18 mouse cellular contexts compared by ENCODE assay signal in genomic region chr1:74009495-74009894, GRCm38 (mm10).
DNase-seq lines count a peak whose midpoint lies in the region; ATAC-seq and TF ChIP-seq lines count a peak whose summit lies in the region.
"Had no signal": no experiment of that assay in that cellular context is flagged by ENCODE, and none has a peak within 500 bp of the region (broad histone marks: within the 10 kb centered on the region; RNA-seq: fewer than 3 reads in every experiment).

No protein-coding gene starts in this region.

- TF ChIP-seq CTCF in liver, postnatal 0 days (IDR thresholded peaks at IDR 0.05; ENCODE audit: low read depth) = no peak
- TF ChIP-seq CTCF in embryonic fibroblast, embryonic 13.5 days (IDR thresholded peaks at IDR 0.05; ENCODE audit: borderline replicate concordance, insufficient read depth, low read length) = no peak
- TF ChIP-seq CTCF in small intestine, adult 2 months (IDR thresholded peaks at IDR 0.05; ENCODE audit: extremely low read depth, insufficient read length, insufficient replicate concordance, low read depth, low read length) = no peak

- 0 out of 2 replicates have a peak overlapping the region, but pooled peaks have one; percentile 14 for H3K9ac ChIP-seq in heart, embryonic 15.5 days
- no peak overlapping the region for H3K9ac ChIP-seq in liver, postnatal 0 days (replicated peaks)
- H3K9ac ChIP-seq in liver, embryonic 11.5 days (ENCODE audit: low read depth, low read length) = no peak overlapping the region
- H3K9ac ChIP-seq: hindbrain, embryonic 14.5 days; liver, embryonic 14.5 days; midbrain, embryonic 15.5 days had no signal

- TF ChIP-seq POLR2A in embryonic fibroblast, embryonic 13.5 days (IDR thresholded peaks at IDR 0.05; ENCODE audit: low read depth, low read length) = no peak
- TF ChIP-seq POLR2A in small intestine, adult 2 months (IDR thresholded peaks at IDR 0.05; ENCODE audit: low read depth, low read length) = no peak

- TF ChIP-seq EP300 in liver, postnatal 0 days (IDR thresholded peaks at IDR 0.05; ENCODE audit: low read depth) = no peak

- peaks cover 80% of the 10 kb centered on the region for H3K4me1 ChIP-seq in heart, embryonic 15.5 days (replicated peaks)
- peaks cover 46% of the 10 kb centered on the region for H3K4me1 ChIP-seq in liver, postnatal 0 days (ENCODE audit: insufficient read depth)
- H3K4me1 ChIP-seq in liver, embryonic 11.5 days (replicated peaks; ENCODE audit: control insufficient read depth, insufficient read depth, low read length) = peaks cover 25% of the 10 kb centered on the region
- peaks cover 30% of the 10 kb centered on the region for H3K4me1 ChIP-seq in embryonic fibroblast, embryonic 13.5 days (ENCODE audit: control insufficient read depth, insufficient read depth, low read length)
- peaks cover 2% of the 10 kb centered on the region; the same call in 1 of the 2 replicates for H3K4me1 ChIP-seq in small intestine, adult 2 months (ENCODE audit: control insufficient read depth, insufficient read depth, insufficient read length, low read length)
- H3K4me1 ChIP-seq: midbrain, embryonic 15.5 days had no signal

- no peaks in the 10 kb centered on the region for H3K27me3 ChIP-seq in heart, embryonic 15.5 days
- H3K27me3 ChIP-seq in liver, postnatal 0 days (ENCODE audit: insufficient read depth, low read length) = no peaks in the 10 kb centered on the region
- no peaks in the 10 kb centered on the region for H3K27me3 ChIP-seq in liver, embryonic 11.5 days (replicated peaks; ENCODE audit: control insufficient read depth, insufficient read depth, low read length)
- no peaks in the 10 kb centered on the region for H3K27me3 ChIP-seq in small intestine, adult 2 months (ENCODE audit: control insufficient read depth, insufficient read depth, low read length)
- H3K27me3 ChIP-seq: embryonic facial prominence, embryonic 13.5 days; midbrain, embryonic 15.5 days had no signal

- H3K27ac ChIP-seq in heart, embryonic 15.5 days = peak overlapping the region; percentile 98
- H3K27ac ChIP-seq in liver, postnatal 0 days (ENCODE audit: low read depth) = peak overlapping the region; percentile 80
- H3K27ac ChIP-seq in liver, embryonic 11.5 days (ENCODE audit: low read depth, low read length) = no peak overlapping the region
- peak overlapping the region; percentile 89 for H3K27ac ChIP-seq in embryonic fibroblast, embryonic 13.5 days (ENCODE audit: insufficient read depth, low read length)
- peak overlapping the region; percentile 14; the same call in 1 of the 2 replicates for H3K27ac ChIP-seq in small intestine, adult 2 months (ENCODE audit: insufficient read depth, low read depth, low read length)
- H3K27ac ChIP-seq: forebrain, embryonic 10.5 days; hindbrain, embryonic 14.5 days; liver, embryonic 14.5 days; midbrain, embryonic 15.5 days had no signal

- WGBS in heart, embryonic 15.5 days = 86% methylated on average over 3 of the region's 3 CpGs
- 84% methylated on average over 3 of the region's 3 CpGs for WGBS in liver, postnatal 0 days (ENCODE audit: insufficient replicate concordance)
- WGBS in liver, embryonic 11.5 days = 77% methylated on average over 3 of the region's 3 CpGs
- 89% methylated on average over 3 of the region's 3 CpGs for WGBS in small intestine, adult 2 months

- DNase-seq in heart, postnatal 36 days = no peak
- no peak for DNase-seq in liver, postnatal 0 days
- no peak for DNase-seq in liver, embryonic 11.5 days (ENCODE audit: low spot score)
- DNase-seq in layer of hippocampus, postnatal 14 days (ENCODE audit: low spot score in 2 of 2) = no peak
- DNase-seq: adrenal gland, adult 8-10 months; cerebellum, adult 18-20 months; gastrocnemius, postnatal 25 days; layer of hippocampus, adult 9-11 months; right cerebral cortex, adult 18-20 months had no signal

- no peak overlapping the region for H3K4me2 ChIP-seq in heart, embryonic 15.5 days
- no peak overlapping the region for H3K4me2 ChIP-seq in liver, postnatal 0 days (ENCODE audit: low read depth, low read length)
- no peak overlapping the region for H3K4me2 ChIP-seq in liver, embryonic 11.5 days
- H3K4me2 ChIP-seq: embryonic facial prominence, embryonic 13.5 days; hindbrain, embryonic 14.5 days; midbrain, embryonic 15.5 days had no signal

- H3K9me3 ChIP-seq in heart, embryonic 15.5 days (replicated peaks) = no peaks in the 10 kb centered on the region
- H3K9me3 ChIP-seq in liver, postnatal 0 days (ENCODE audit: low read length) = peaks cover 4% of the 10 kb centered on the region; the same call in 1 of the 2 replicates
- no peaks in the 10 kb centered on the region for H3K9me3 ChIP-seq in liver, embryonic 11.5 days (ENCODE audit: control insufficient read depth, low read length)
- H3K9me3 ChIP-seq: midbrain, embryonic 15.5 days had no signal

- no peak overlapping the region for H3K4me3 ChIP-seq in heart, embryonic 15.5 days
- no peak overlapping the region for H3K4me3 ChIP-seq in liver, postnatal 0 days (ENCODE audit: low read depth, low read length)
- H3K4me3 ChIP-seq in liver, embryonic 11.5 days (ENCODE audit: low read depth, low read length) = no peak overlapping the region
- H3K4me3 ChIP-seq in embryonic fibroblast, embryonic 13.5 days (ENCODE audit: insufficient read depth, low read length) = no peak overlapping the region
- no peak overlapping the region for H3K4me3 ChIP-seq in small intestine, adult 2 months (ENCODE audit: low read depth, low read length)
- H3K4me3 ChIP-seq: embryonic facial prominence, embryonic 13.5 days; forebrain, embryonic 10.5 days; midbrain, embryonic 15.5 days had no signal

- intact Hi-C loops in heart, postnatal 36 days (cut with DNase I) = no loop called here

- no peaks in the 10 kb centered on the region for H3K36me3 ChIP-seq in heart, embryonic 15.5 days
- no peaks in the 10 kb centered on the region for H3K36me3 ChIP-seq in liver, postnatal 0 days (replicated peaks; ENCODE audit: insufficient read depth, low read length)
- no peaks in the 10 kb centered on the region for H3K36me3 ChIP-seq in liver, embryonic 11.5 days (ENCODE audit: control insufficient read depth, insufficient read depth, low read length)
- H3K36me3 ChIP-seq in small intestine, adult 2 months (ENCODE audit: control insufficient read depth, insufficient read depth, low read length) = no peaks in the 10 kb centered on the region
- H3K36me3 ChIP-seq: midbrain, embryonic 15.5 days had no signal

- no peak for ATAC-seq in heart, embryonic 15.5 days (replicated peaks; ENCODE audit: insufficient number of reproducible peaks, insufficient read depth, low FRiP score, low read depth)
- ATAC-seq in liver, postnatal 0 days = no peak
- no peak for ATAC-seq in liver, embryonic 11.5 days (replicated peaks; ENCODE audit: low FRiP score)
- ATAC-seq: CD4-positive, CD25-positive, alpha-beta regulatory T cell, adult 4 months; midbrain, embryonic 15.5 days had no signal
